Mouse (Mus musculus): ENCODE results near the gene Tmtc2.

Tmtc2 gene

DNA sequence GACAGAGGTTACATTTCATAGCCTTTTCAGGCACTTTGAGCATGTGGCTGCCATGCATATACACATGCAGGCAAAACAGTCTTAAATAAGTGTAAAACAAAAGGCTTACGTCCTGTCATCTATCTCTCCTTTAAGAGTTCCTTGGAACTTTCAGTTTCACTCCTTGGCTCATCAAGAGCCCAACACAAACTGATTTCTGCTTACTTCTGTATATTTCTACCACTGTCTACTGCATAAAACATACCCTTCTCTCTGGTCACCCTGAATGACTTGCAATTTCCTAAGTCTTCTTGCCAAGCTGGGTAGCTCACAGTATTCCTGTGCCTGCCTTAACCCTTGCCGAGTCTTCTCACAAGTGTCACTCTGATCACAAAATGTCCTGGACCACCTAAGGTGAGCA lies 26.2 kb downstream of the Tmtc2 start:
- no peak for DNase-seq (ENCODE audit: low read depth, low spot score)

DNA sequence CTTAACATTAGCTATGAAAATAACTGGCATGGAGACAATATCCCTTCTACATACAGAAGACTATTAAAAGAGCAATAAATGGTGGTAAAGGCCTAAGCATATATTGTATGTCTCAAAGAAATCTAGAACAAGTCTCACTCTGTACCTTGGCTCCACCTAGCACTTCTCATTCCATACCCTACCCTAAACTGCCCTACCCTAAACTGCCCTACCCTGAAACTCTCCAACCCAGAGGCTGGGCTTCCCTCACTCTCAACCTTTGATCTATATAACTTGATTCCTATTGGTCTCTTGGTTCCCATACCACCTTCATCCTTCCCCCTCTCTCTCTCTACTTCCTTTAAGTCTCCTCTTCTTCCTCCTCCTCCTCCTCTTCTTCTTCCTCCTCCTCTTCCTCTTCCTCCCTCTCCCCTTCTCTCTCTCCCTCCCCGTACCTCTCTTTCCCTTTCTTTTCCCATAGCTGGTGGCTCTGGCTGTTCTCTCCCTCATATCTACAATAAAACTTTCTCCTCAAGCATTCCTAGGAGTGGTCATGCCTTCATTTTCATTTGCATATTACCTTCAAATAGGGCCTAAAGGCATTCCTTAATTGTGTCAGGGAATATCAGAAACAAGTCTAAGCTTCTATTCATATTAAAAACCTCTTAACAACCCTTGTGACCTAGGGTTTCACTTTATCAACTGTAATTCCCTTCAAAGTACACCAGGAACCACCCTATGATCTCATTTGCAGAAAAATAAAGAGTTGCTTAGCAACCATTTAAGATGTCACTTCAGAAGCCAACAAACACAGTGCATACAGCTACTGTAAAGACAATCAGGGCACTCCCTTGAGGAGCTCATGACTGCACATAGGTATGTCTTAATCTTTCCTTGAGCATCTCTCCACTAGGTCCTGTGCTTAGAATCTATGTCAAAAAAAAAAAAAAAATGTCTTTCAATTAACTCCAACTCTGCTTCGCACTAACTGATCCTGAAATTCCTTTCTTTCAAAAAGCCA lies 29.9 kb downstream of the Tmtc2 start:
- no peak for DNase-seq (ENCODE audit: low read depth, low spot score)

DNA sequence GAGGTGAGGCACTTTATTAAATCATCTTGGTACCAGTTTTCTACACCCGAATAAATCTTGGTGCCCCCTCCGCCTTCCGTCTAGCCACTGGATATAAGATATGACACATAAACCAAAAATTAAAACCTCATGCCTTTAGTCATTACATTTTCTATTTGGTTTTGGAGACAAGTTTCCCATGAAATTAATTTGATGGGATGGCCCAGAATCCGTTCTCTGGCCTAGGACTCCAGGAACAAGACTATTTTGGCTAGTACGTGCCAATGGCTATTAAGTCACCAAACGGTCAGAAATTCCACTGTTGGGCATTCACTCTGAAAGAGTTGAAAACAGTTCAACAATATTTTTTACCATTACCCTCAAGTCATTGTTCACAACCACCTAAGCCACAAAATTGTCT lies 32.2 kb downstream of the Tmtc2 start:
- no peak for DNase-seq (ENCODE audit: low read depth, low spot score)

DNA sequence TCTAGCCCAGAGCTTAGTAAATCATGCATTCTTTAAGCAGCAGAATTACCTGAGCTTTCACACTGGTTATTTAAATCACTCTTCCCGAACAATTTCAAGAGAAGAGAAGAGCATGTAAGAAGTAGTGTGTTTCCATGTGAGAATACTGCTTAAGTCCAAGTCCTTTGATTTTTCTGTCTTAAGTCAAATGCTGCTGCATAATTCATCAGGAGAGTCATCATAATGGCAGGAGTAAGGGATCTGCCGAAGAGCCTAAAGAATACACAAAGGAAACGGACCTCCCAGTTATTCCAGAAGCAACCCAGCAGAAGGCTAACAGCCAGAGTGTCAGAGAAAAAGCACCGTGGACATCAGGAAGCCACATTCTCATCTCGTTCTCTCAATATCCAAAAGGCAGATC lies 34.6 kb downstream of the Tmtc2 start:
- no peak for DNase-seq (ENCODE audit: low read depth, low spot score)

DNA sequence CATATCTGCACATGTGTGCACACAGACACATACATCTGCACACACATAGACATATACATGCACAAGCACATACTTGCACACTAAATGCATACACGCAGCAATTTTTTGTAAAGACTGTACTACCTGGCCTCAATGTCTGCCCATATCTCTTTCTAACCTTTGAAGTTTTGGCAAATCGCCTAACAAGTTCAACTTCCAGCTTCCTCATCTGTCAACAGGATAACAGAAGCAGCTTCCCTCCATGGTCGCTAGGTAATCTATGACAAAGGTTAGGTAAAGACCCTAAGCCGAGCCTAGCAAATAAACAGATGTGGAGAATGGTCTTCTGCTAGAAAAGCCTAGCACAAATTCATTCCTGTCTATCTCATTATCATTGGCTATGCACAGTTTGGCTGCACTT lies 37.3 kb downstream of the Tmtc2 start:
- DNase-seq (ENCODE audit: low read depth, low spot score) = no peak

DNA sequence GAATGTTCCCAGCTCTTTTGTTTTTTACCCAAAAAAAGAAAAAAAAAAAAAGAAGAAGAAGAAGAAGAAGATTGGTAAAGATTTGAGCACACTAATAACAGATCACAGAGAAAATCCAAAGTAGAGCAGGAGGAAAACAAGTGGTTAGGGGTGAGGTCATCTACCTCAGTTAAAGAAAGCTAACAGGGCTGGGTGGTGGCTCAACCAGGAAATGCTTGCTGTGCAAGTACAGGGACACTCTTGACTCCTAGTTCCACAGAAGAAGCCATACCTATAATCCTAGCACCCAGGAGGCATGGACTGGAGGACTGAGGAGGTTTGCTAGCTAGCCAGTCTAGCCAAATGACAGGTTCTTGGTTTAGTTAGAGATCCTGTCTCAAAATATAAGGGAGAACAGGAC lies 38.4 kb downstream of the Tmtc2 start:
- no peak for DNase-seq (ENCODE audit: low read depth, low spot score)

DNA sequence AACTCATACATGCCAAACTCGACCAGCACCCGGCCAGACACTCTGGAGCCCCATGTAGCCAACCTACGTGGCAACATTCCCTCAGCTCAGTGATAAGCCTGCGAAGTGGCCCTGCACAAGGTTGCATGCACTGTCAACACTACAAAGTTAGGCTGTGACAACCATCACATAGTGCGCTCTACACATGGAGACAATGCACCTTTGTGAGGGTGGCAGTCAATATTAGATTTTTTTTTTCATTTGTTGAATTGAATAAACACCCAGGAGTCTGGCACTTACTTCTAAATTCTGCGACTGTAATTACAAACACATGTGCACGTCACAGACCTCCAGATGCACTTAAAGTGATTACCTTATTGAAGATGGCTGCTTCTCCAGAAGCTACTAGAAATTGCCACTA lies 41.5 kb downstream of the Tmtc2 start:
- DNase-seq (ENCODE audit: low read depth, low spot score) = no peak

DNA sequence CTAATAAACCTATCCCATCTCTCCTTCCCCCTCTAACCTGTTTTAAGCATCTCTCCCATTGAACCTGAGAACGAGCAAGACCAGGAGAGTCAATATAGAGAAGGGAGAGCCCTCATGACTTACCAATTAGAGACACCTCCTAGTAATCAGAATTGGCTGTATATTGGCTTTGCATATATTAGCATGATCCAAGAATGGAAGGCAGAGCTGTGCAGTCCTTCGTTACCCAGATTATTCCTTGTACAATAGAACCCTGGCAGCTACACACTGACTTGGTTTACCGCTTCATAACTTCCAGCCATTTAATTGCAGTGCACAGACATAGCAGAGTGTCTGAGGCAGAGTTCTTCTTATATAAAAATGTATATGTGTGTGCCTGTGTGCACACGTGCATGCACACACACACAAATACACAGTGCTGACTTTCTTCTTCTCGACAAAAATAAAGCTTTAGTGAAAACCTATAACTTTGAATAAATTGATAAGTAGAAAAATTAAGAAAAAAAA lies 42.2 kb downstream of the Tmtc2 start:
- DNase-seq (ENCODE audit: low read depth, low spot score) = no peak

DNA sequence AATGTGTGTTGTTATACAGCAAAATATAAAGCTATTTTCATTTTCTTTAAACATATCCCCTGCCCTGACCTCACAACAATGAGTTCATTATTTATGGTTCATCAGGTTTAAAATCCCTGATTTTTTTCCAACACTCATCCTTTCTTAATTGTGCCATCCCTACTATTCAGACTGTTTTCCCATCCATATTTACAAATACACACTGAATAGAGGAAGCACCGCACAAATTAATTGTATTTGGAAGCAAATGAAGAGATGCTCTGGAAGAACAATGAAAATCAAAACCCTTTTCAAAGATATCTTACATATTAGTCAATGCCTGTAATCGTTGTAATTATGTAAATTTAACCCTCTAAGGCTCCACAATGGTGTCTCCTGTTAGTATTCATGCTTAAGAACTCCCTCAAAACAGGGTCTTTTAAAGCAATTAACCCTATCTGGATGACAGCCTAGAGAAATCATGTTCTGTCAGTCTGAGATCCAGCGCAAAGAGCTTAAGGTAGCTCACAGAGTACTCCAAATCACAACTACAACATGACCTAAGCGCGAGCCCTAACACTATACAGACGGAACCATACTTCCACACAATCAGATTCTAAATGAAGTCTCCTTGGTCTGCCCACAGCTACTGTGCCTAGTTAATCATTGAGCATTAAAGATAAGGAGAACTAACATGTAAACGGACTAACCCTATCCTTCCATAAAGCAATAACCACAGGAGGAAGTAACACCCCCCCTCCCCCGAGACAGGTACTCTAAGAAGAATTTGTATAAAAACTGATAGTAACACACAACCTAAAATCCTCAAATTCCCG lies 43.0 kb downstream of the Tmtc2 start:
- no peak for DNase-seq (ENCODE audit: low read depth, low spot score)

DNA sequence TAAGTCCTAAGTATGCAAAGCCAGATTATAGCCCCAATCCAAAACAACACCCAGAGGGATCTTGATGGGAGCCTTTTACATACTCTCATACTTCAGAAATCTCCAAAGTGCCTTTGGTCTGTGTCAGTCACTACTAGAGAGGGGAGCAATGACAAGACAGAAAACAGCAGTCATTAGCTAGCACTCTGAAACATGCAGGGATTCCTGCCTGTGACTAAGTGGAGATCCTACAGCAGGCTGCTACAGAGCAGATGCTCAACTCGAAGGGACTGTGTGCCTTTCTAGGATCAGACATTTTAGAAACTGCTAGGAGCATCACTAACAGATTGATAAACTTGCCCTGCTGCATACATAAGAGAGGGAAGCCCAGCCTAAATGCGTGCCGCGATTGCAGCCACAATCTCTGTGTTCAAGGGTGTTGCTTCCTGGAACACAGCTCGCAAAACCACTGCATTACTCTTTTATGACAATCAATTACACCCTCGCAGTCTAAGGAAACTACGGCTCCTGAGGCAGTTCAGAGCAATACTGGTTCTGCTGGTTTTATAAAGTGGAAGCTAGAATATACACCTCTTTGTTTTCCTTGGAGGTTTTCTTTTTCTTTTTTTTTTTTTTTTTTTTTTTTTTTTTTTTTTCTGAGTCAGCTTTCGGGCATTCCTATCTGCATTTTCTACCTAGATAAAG lies 50.7 kb downstream of the Tmtc2 start:
- DNase-seq (ENCODE audit: low read depth, low spot score) = no peak

DNA sequence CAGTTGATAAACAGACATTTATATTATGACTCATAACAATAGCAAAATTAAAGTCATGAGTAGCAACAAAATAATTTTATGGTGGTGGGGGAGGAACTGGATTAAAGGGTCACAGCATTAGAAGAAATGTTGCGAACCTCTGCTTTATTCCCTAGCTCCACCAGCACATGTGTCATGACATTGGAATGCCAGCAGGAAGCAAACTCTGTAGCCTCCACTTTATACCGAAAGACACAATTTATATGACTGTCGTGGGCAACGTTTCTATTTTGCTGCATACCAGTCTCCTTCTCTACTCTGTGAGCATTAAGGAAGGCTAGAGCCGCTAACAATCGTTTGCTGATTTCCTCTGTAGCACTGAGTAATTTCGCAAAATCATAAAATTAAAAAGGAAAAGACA lies 51.8 kb downstream of the Tmtc2 start:
- no peak for DNase-seq (ENCODE audit: low read depth, low spot score)

DNA sequence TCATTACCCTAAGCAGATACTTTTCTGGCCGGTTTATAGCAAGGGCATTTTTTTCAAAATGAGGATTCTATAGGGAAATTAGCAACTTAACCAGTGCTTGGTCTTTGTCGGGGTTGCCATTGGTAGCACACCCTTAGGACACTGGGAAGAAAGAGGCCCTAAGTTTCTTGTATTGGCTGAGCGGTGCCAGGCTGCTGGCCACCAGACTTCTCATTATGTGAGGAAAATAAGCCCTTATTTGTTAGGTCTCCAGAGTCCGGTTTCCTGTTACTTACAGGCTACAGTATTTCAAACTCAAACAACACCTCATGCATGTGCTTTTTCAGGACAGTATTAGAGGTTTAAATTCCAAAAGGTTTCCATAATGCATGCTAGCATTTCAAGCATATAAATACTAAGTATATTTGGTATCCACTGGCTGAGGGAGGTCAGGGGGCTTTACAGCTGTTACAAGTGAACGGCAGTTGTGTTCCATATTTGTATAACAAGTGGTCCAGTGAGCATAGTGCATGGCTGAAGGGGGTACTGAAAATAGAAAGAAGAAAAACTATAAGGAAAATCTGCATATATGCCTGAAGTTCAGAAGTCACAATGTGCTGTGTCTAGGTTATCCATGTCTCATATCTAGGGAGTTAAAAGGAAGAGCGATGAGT lies 55.0 kb downstream of the Tmtc2 start:
- no peak for DNase-seq (ENCODE audit: low read depth, low spot score)

DNA sequence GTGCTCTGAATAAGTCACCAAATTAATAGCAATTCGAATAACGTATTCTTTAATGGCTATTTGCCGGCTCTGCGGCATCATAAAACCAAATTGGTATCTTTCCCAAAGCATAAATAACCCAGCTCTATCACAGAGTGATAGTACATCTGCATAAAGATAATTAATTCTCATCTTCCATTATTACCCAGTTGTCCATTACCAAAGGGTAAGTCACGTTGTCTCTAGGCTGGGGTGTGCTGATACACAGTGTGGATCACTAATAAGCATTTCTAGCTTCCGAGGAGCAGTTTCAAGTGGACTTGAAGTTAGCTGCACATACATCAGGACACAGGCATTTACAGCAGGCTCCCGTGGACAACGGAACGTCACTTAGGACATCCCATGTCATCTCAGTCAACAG lies 56.1 kb downstream of the Tmtc2 start:
- no peak for DNase-seq (ENCODE audit: low read depth, low spot score)

DNA sequence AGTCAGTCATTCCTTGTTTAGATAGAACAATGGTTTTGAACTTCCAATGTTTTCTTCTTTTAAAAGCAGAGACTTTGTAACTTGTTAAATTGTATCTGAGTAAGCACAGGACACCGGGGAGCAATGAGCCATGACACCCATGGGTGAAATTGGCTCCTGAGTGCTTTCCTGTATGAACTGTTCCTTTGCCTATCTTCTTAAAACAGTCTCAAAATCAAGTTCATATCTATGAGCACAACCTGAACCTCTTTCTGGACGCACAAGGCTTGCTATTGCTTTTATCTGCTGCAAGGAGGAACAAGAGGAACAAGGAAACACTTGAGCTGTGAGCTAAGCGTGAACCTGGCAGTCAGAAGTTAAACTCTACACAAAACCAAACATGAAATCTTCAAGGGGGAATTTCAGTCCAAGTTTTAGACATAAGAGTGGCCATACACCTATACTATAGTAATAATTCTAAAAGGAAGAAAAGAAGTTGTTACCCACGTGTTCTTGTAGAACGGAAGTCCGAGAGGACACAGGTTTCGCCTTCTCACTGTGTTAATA lies 60.4 kb downstream of the Tmtc2 start:
- no peak for DNase-seq (ENCODE audit: low read depth, low spot score)

DNA sequence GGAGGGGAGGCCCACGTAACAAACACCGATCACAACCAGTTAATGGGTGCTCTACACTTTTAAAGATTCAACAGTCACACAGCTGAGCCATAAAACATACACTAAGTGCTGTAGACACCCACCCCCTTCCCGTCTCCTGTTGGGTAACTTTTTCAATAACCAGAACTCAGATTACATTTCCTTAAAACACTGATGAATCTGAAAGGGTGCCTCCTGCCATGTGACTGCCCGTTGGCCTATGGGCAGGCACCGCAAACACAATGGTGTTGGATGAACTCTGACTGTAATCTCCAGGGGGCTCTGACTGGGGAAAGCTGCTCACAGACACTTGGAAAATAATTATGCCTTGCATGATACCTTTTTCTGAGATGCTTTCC lies 64.4 kb downstream of the Tmtc2 start:
- DNase-seq (ENCODE audit: low read depth, low spot score) = no peak

DNA sequence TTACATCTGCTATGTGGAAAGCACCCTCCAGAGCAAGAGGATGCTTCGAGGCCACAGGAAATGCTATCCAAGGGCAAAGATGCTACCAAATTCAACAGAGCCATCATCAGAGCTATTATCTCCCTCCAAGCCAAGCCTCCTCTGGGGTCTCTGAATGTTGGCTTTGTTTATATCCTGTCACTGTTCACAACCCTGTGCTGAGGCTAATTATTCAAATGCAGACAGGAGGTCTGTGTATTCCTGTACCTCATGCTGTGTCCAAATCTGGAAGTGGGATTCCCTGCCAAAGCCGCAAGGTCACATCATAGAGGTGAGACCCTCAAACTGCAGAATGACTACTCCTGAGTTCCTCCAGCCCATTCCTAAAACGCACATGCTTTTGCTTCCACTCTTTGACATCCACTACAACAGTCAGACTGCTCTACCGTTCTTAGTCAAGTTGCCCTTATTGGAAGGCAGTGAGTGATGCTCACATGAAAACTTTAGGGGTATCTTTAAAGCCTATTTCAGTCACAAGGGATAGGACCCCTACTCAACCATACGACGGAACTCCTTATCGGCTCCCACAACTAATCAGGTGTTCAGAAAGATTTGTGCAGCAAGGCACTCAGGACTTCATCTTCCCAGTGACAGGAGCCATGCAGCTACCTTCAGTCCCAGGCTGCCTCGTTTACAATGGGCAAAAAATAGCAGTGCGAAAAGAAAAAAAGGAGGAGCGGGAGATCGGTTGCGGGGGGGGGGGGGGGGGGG lies 64.9 kb downstream of the Tmtc2 start:
- DNase-seq (ENCODE audit: low read depth, low spot score) = no peak

DNA sequence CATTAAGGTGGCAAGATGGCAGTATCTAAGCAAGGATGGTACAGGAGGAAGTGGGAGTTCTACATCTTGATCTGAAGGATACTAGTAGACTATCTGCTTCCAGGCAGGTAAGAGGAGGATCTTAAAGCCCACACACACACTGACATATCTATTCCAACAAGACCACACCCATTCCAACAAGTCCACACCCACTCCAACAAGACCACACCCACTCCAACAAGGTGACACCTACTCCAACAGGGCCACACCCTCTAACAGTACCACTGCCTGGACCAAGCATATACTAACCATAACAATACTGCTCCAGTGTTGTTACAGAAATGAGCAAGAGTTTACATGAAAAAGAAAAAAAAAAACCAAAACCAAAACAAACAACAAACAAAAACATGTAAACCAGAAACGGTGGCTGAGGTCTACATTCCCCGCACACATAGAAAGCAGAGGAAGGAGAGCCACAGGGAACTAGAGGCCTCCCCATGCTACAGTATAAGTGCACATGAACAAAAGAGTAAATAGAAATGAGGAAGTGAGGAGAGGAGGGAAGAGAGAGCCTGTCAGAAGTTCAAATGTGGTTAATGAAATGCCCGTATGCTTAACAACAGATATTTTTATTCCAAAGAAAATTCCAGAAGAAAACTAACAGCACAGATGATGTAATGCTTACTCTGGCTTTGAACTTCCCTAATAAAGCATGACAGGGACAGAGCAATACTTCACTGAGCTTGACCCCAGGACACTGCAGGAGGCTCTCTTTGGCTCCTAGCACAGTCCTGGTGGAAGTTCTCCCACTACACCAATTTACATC lies 66.1 kb downstream of the Tmtc2 start:
- DNase-seq (ENCODE audit: low read depth, low spot score) = no peak

DNA sequence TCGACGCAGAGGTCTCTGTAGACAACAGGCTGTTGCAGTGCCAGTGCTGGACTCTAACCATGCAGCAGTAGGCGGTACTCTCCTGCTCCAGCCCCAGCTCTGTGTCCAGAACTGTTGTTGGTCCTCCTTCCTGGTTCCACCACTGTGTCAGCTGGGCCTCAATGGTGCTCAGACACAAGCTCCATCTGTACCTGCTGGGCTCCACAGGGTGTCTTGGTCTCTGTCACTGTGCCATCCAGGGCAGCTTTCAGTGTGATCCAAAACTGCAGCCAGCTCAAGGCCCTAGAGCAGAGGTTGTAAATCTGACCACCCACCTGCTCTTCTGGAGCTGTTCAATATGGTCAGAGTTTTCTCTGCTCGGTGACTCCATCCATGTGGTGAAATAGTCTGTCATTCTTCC lies 68.2 kb downstream of the Tmtc2 start:
- no peak for DNase-seq (ENCODE audit: low read depth, low spot score)

DNA sequence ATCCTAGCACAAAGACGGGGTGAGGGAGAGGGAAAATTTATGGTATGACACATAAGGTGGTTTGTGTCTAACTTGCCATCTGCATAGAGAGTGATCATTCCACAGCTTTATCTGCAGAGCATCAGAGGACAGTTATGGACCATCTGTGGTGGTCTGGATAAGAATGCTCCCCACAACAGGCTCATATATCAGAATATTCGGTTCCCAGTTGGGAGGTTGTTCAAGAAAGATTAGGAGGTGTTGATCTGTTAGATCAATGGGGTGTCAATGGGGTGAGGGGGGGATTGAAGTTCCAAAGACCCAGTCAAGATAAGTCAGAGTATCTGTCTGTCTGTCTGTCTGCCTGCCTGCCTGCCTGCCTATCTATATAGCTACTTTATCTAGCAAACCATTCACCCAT lies 69.8 kb downstream of the Tmtc2 start:
- no peak for DNase-seq (ENCODE audit: low read depth, low spot score)

DNA sequence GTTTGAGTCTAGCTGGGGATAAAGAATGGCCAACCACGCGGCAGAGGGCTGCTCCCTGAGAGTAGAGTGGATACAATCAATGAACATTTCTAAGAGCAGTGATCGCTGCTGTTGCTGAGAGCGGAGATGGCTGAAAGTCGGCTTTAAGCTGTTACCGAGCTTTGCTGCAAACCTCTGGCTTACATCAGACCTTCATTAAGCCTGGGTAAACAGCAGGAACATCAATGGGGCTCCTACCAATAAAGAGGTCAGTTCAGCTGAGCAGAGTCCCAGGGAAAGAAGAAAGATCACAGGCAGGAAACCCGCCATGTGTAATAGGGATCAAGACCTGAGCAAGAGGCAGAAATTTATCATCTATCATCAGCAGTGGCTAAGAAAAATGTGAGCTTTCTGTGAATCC lies 72.5 kb downstream of the Tmtc2 start:
- DNase-seq (ENCODE audit: low read depth, low spot score) = no peak
